Mouse (Mus musculus): Measurements from ENCODE around the gene Rbpjl. TPM values are rescaled to one million over a fixed set of nuclear protein-coding genes. Genes with fewer than 3 reads are reported as not detected.
A peak's percentile ranks its signal among the peaks of the same experiment; 100 is the strongest.

The Rbpjl gene
- polyA plus RNA-seq, 1 experiment from 2014 or later: not detected

GRCm38 (mm10) chr2:164435216-164436090, 32.5 kb downstream of the Rbpjl start:
- no peak for DNase-seq (ENCODE audit: low spot score)
- peaks cover 48% of the 10 kb centered on the region for H3K4me1 ChIP-seq
- no peaks in the 10 kb centered on the region for H3K36me3 ChIP-seq
- WGBS: 54% methylated on average over 5 of the region's 5 CpGs
- H3K27ac ChIP-seq (replicated peaks): no peak overlapping the region
- H3K27me3 ChIP-seq (ENCODE audit: low read depth, poor library complexity, severe bottlenecking): peaks cover 19% of the 10 kb centered on the region
- H3K4me3 ChIP-seq: no peak overlapping the region
- H3K9me3 ChIP-seq (replicated peaks): no peaks in the 10 kb centered on the region

GRCm38 (mm10) chr2:164436215-164436913, 33.4 kb downstream of the Rbpjl start:
- H3K36me3 ChIP-seq: no peaks in the 10 kb centered on the region
- H3K9me3 ChIP-seq (replicated peaks): no peaks in the 10 kb centered on the region
- peaks cover 46% of the 10 kb centered on the region for H3K4me1 ChIP-seq
- no peak overlapping the region for H3K4me3 ChIP-seq
- H3K27ac ChIP-seq (replicated peaks): no peak overlapping the region
- WGBS: 23% methylated on average over 8 of the region's 8 CpGs
- peaks cover 21% of the 10 kb centered on the region for H3K27me3 ChIP-seq (ENCODE audit: low read depth, poor library complexity, severe bottlenecking)
- DNase-seq (ENCODE audit: low spot score): no peak

- no peak overlapping the region for H3K27ac ChIP-seq (replicated peaks)
- H3K27me3 ChIP-seq (ENCODE audit: low read depth, poor library complexity, severe bottlenecking): peaks cover 27% of the 10 kb centered on the region
- peaks cover 46% of the 10 kb centered on the region for H3K4me1 ChIP-seq
- WGBS: 46% methylated on average over 3 of the region's 3 CpGs
- no peaks in the 10 kb centered on the region for H3K9me3 ChIP-seq (replicated peaks)
- DNase-seq (ENCODE audit: low spot score): no peak
- H3K36me3 ChIP-seq: no peaks in the 10 kb centered on the region
- H3K4me3 ChIP-seq: no peak overlapping the region
These were observed 34.0 kb downstream of the Rbpjl start for GRCm38 (mm10) chr2:164436961-164437360.

- Histone ChIP-seq H3K36me3 (no peaks in the 10 kb centered on the region), H3K4me1 (peaks cover 46% of the 10 kb centered on the region), H3K27ac (replicated peaks) (no peak overlapping the region), H3K27me3 (ENCODE audit: low read depth, poor library complexity, severe bottlenecking) (peaks cover 32% of the 10 kb centered on the region), H3K9me3 (replicated peaks) (no peaks in the 10 kb centered on the region), H3K4me3 (no peak overlapping the region)
- 85% methylated on average over 6 of the region's 6 CpGs for WGBS
- DNase-seq (ENCODE audit: low spot score): no peak
These were observed 34.8 kb downstream of the Rbpjl start for GRCm38 (mm10) chr2:164437710-164438109.

- WGBS: 73% methylated on average over 8 of the region's 8 CpGs
- Histone ChIP-seq H3K4me3 (no peak overlapping the region), H3K9me3 (replicated peaks) (no peaks in the 10 kb centered on the region), H3K4me1 (peaks cover 46% of the 10 kb centered on the region), H3K27ac (replicated peaks) (no peak overlapping the region), H3K36me3 (no peaks in the 10 kb centered on the region), H3K27me3 (ENCODE audit: low read depth, poor library complexity, severe bottlenecking) (peaks cover 35% of the 10 kb centered on the region)
- no peak for DNase-seq (ENCODE audit: low spot score)
These were observed 35.3 kb downstream of the Rbpjl start for GRCm38 (mm10) chr2:164438257-164438656.

GRCm38 (mm10) chr2:164439001-164439421, 36.1 kb downstream of the Rbpjl start:
- H3K27ac ChIP-seq (replicated peaks): no peak overlapping the region
- peaks cover 52% of the 10 kb centered on the region for H3K4me1 ChIP-seq
- H3K4me3 ChIP-seq: no peak overlapping the region
- no peaks in the 10 kb centered on the region for H3K9me3 ChIP-seq (replicated peaks)
- DNase-seq (ENCODE audit: low spot score): no peak
- peaks cover 42% of the 10 kb centered on the region for H3K27me3 ChIP-seq (ENCODE audit: low read depth, poor library complexity, severe bottlenecking)
- 70% methylated on average over 3 of the region's 3 CpGs for WGBS
- no peaks in the 10 kb centered on the region for H3K36me3 ChIP-seq

GRCm38 (mm10) chr2:164440314-164440713, 37.4 kb downstream of the Rbpjl start:
- 81% methylated on average over 5 of the region's 5 CpGs for WGBS
- DNase-seq (ENCODE audit: low spot score): no peak
- no peaks in the 10 kb centered on the region for H3K36me3 ChIP-seq

GRCm38 (mm10) chr2:164441155-164441554, 38.2 kb downstream of the Rbpjl start:
- H3K4me1 ChIP-seq: peaks cover 46% of the 10 kb centered on the region
- H3K27ac ChIP-seq (replicated peaks): no peak overlapping the region
- H3K36me3 ChIP-seq: no peaks in the 10 kb centered on the region
- 0 out of 2 replicates have a peak overlapping the region, but pooled peaks have one; percentile 71 for H3K4me3 ChIP-seq
- no peak for DNase-seq (ENCODE audit: low spot score)
- H3K9me3 ChIP-seq (replicated peaks): no peaks in the 10 kb centered on the region
- WGBS: 40% methylated on average over 8 of the region's 8 CpGs
- H3K27me3 ChIP-seq (ENCODE audit: low read depth, poor library complexity, severe bottlenecking): peaks cover 58% of the 10 kb centered on the region

More at GRCm38 (mm10) chr2:164440314-164440713, 37.4 kb downstream of the Rbpjl start:
- no peaks in the 10 kb centered on the region for H3K9me3 ChIP-seq (replicated peaks)
- H3K4me3 ChIP-seq: no peak overlapping the region
- peaks cover 52% of the 10 kb centered on the region for H3K4me1 ChIP-seq
- peaks cover 55% of the 10 kb centered on the region for H3K27me3 ChIP-seq (ENCODE audit: low read depth, poor library complexity, severe bottlenecking)
- no peak overlapping the region for H3K27ac ChIP-seq (replicated peaks)

- Histone ChIP-seq H3K9me3 (replicated peaks) (no peaks in the 10 kb centered on the region), H3K4me3 (peak overlapping the region; percentile 71), H3K27me3 (ENCODE audit: low read depth, poor library complexity, severe bottlenecking) (peaks cover 58% of the 10 kb centered on the region), H3K27ac (replicated peaks) (no peak overlapping the region), H3K4me1 (peaks cover 40% of the 10 kb centered on the region), H3K36me3 (no peaks in the 10 kb centered on the region)
- 31% methylated on average over 7 of the region's 7 CpGs for WGBS
- DNase-seq (ENCODE audit: low spot score): no peak
These were observed 38.8 kb downstream of the Rbpjl start for GRCm38 (mm10) chr2:164441731-164442130.

- H3K27ac ChIP-seq (replicated peaks): peak overlapping the region; percentile 85
- H3K36me3 ChIP-seq: no peaks in the 10 kb centered on the region
- 2% methylated on average over 29 of the region's 29 CpGs for WGBS
- no peak for DNase-seq (ENCODE audit: low spot score)
- H3K4me3 ChIP-seq: peak overlapping the region; percentile 71
- H3K4me1 ChIP-seq: peaks cover 34% of the 10 kb centered on the region
- no peaks in the 10 kb centered on the region for H3K9me3 ChIP-seq (replicated peaks)
- H3K27me3 ChIP-seq (ENCODE audit: low read depth, poor library complexity, severe bottlenecking): peaks cover 58% of the 10 kb centered on the region
These were observed 39.5 kb downstream of the Rbpjl start for GRCm38 (mm10) chr2:164442315-164443050.

- under 1% methylated on average over 26 of the region's 26 CpGs for WGBS
- no peaks in the 10 kb centered on the region for H3K9me3 ChIP-seq (replicated peaks)
- H3K4me1 ChIP-seq: peaks cover 34% of the 10 kb centered on the region
- no peaks in the 10 kb centered on the region for H3K36me3 ChIP-seq
- peak overlapping the region; percentile 85 for H3K27ac ChIP-seq (replicated peaks)
- peak; percentile 86 for DNase-seq (ENCODE audit: low spot score)
- H3K4me3 ChIP-seq: peak overlapping the region; percentile 71
- H3K27me3 ChIP-seq (ENCODE audit: low read depth, poor library complexity, severe bottlenecking): peaks cover 58% of the 10 kb centered on the region
These were observed 40.1 kb downstream of the Rbpjl start for GRCm38 (mm10) chr2:164443051-164443437.

GRCm38 (mm10) chr2:164443460-164444000, 40.6 kb downstream of the Rbpjl start, which contains the start of gene Sdc4:
TSS of gene Sdc4 (minus strand) at chr2:164443887.
- WGBS: 7% methylated on average over 18 of the region's 18 CpGs
- Histone ChIP-seq H3K27me3 (ENCODE audit: low read depth, poor library complexity, severe bottlenecking) (peaks cover 58% of the 10 kb centered on the region), H3K4me1 (peaks cover 34% of the 10 kb centered on the region), H3K36me3 (no peaks in the 10 kb centered on the region), H3K4me3 (peak within 1 kb of the TSS; percentile 71), H3K27ac (replicated peaks) (peak within 1 kb of the TSS; percentile 85), H3K9me3 (replicated peaks) (no peaks in the 10 kb centered on the region)
- DNase-seq (ENCODE audit: low spot score): no peak
